Mouse (Mus musculus) limb, embryonic 13.5 days (tissue): ENCODE data around the gene Mmp11. TPM values are rescaled to one million over a fixed set of nuclear protein-coding genes. Genes with fewer than 3 reads are reported as not detected.

Source experiments
- ATAC-seq: fragments of 200-750 bp; cut with Nextera tagmentation; 2 replicates; pipeline ENCODE4 v1.8.0; 2017; ENCODE audit warnings: low read depth, moderate number of reproducible peaks, moderate TSS enrichment; ENCODE audit not compliant: low FRiP score
- H3K27ac ChIP-seq: fragments of 300-500 bp; sonication (generic); 2 replicates; pipeline ENCODE4 v1.5.1; 2015; ENCODE audit warnings: inconsistent platforms, mild to moderate bottlenecking, moderate library complexity
- H3K27me3 ChIP-seq: fragments of 300-500 bp; sonication (generic); 2 replicates; pipeline ENCODE4 v1.6.1; 2015; ENCODE audit warnings: mild to moderate bottlenecking, inconsistent platforms
- H3K36me3 ChIP-seq: fragments of 300-500 bp; sonication (generic); 2 replicates; pipeline ENCODE4 v1.6.1; 2015; ENCODE audit warnings: inconsistent platforms, mild to moderate bottlenecking, moderate library complexity
- H3K4me1 ChIP-seq: fragments of 300-500 bp; sonication (generic); 2 replicates; pipeline ENCODE4 v1.6.1; 2015; ENCODE audit warnings: inconsistent platforms
- H3K4me2 ChIP-seq: fragments of 300-500 bp; sonication (generic); replicated peaks from 2 replicates; pipeline ENCODE4 v1.6.1; 2015; ENCODE audit warnings: inconsistent platforms, mild to moderate bottlenecking, moderate library complexity
- H3K4me3 ChIP-seq: fragments of 300-500 bp; sonication (generic); 2 replicates; pipeline ENCODE4 v1.5.1; 2015; ENCODE audit warnings: moderate library complexity, mild to moderate bottlenecking, inconsistent platforms
- H3K9ac ChIP-seq: fragments of 300-500 bp; sonication (generic); 2 replicates; pipeline ENCODE4 v1.6.1; 2015; ENCODE audit warnings: mild to moderate bottlenecking, inconsistent platforms
- H3K9me3 ChIP-seq: fragments of 300-500 bp; sonication (generic); 2 replicates; pipeline ENCODE4 v1.6.1; 2016; ENCODE audit warnings: inconsistent platforms
- WGBS: fragments of 180-500 bp; shearing (Covaris S2); methylation state at CpG from one replicate; pipeline ENCODE4 v1.1.7; 2015; 5-methylcytosine and 5-hydroxymethylcytosine counted together
- polyA plus RNA-seq: library from polyadenylated mRNA; unstranded; fragments of >200 nt; fragmentation: Nextera tagmentation; extraction: Ambion mirVana; gene quantifications from 2 replicates; pipeline ENCODE4 v1.2.1, GENCODE M21; 2015

Mmp11 gene
- polyA plus RNA-seq, 1 experiment from 2014 or later, result 194 TPM

DNA sequence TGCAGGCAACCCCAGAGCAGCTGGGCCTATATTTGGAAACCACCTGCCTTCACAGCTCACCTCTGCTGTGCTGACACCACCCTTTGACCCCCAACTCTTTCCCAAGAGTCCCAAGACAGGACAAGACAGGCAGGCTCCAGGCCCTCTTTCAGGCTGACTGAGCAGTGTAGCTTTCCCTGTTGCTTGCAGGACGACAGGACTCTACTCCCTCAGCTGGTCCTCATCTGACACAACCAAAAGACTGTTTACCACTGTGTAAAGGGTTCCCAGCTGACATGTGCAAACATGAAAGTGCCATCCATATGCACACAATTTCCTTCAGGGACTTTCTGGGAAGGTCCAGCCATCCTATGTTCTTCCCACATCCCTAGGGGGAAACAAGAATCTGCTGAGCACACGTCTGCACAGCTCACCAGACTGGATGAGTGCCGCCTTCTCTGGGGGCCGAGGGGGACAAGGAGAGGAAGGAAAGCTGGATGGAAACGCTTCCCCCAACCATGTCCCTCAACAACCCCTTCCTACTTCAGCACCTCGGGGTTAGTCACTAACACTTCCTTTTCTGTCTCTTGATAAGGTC, 23.2 kb downstream of the Mmp11 start:
- no peak for ATAC-seq
- Histone ChIP-seq H3K27me3 (no peaks in the 10 kb centered on the region), H3K27ac (no peak overlapping the region), H3K36me3 (peaks cover 81% of the 10 kb centered on the region), H3K9ac (no peak overlapping the region; the same call in 1 of the 2 replicates), H3K4me2 (no peak overlapping the region), H3K4me3 (no peak overlapping the region), H3K9me3 (no peaks in the 10 kb centered on the region), H3K4me1 (peaks cover 25% of the 10 kb centered on the region)
- 70% methylated on average over 6 of the region's 6 CpGs for WGBS

DNA sequence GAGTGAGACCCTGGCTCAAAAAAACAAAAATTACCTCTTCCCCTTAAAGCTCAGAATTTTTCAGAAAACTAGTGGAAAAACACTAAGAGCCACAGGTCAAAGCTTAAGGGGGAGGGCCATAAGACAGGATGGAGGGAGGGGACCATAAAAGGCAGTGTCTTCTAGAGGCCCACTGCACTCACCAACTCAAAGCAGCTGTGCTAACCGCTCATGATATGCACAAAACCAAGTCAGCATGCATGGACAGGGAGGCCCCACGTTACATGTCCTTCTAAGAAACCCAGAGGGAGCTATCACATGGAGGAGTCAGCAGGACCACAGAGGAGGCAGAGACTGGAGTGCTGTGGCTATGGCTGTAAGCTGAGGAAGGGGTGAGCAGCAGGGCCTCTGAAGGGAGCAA, 25.6 kb downstream of the Mmp11 start:
- Histone ChIP-seq H3K27me3 (no peaks in the 10 kb centered on the region), H3K4me3 (no peak overlapping the region), H3K9me3 (no peaks in the 10 kb centered on the region), H3K27ac (no peak overlapping the region), H3K36me3 (peaks cover 88% of the 10 kb centered on the region), H3K4me1 (0 out of 2 replicates have a peak, but pooled peaks cover 3% of the 10 kb centered on the region), H3K4me2 (no peak overlapping the region), H3K9ac (no peak overlapping the region)
- ATAC-seq, result no peak
- WGBS, result 73% methylated on average over 2 of the region's 2 CpGs

DNA sequence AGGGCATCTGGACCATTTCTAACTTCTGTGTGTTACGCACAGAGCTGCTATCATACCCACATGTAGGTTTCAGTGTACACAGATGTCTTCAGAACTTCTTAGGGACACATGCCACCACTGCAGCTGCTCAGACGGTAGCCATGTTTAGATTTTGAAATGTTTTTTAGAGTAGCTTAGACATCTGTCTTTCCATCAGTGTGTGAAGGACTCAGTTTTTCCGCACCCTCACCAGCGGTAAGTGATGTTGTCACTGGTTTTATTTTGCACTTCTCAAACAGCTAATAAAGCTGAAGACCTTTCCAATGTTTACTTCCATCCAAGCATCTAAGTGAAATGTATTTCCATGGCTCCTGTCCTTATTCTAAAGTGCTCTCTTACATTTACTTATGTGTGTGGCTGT, 29.4 kb downstream of the Mmp11 start:
- H3K4me3 ChIP-seq, result no peak overlapping the region
- H3K4me2 ChIP-seq, result no peak overlapping the region
- no peaks in the 10 kb centered on the region for H3K27me3 ChIP-seq
- no peak overlapping the region for H3K27ac ChIP-seq
- H3K9ac ChIP-seq, result no peak overlapping the region
- no peak for ATAC-seq
- H3K36me3 ChIP-seq, result peaks cover 94% of the 10 kb centered on the region
- no peaks in the 10 kb centered on the region for H3K9me3 ChIP-seq
- 93% methylated on average over 4 of the region's 4 CpGs for WGBS
- no peaks in the 10 kb centered on the region for H3K4me1 ChIP-seq

DNA sequence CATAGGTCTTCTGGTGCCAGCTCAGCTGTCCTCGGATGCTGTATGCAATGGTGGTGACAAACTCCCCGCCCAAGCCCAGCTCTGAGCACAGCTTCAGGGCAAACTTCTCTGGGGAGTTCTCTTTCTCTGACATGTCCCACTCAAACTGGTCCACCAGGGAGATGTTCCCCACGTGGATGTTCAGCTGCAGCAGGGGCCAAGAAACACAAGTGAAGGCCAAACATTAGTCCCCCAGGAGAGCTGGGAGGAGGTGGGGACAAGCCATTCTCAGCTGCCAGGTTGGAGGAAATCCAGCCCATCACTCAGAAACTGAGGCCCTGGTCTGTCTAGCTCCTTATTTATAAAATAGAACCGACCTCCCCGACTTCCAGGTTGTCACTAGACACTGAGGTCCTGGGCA, 31.9 kb downstream of the Mmp11 start:
- Histone ChIP-seq H3K27me3 (no peaks in the 10 kb centered on the region), H3K27ac (no peak overlapping the region), H3K4me2 (no peak overlapping the region), H3K9ac (no peak overlapping the region), H3K36me3 (peaks cover 92% of the 10 kb centered on the region), H3K4me1 (no peaks in the 10 kb centered on the region), H3K4me3 (no peak overlapping the region), H3K9me3 (no peaks in the 10 kb centered on the region)
- no peak for ATAC-seq
- 92% methylated on average over 5 of the region's 5 CpGs for WGBS

DNA sequence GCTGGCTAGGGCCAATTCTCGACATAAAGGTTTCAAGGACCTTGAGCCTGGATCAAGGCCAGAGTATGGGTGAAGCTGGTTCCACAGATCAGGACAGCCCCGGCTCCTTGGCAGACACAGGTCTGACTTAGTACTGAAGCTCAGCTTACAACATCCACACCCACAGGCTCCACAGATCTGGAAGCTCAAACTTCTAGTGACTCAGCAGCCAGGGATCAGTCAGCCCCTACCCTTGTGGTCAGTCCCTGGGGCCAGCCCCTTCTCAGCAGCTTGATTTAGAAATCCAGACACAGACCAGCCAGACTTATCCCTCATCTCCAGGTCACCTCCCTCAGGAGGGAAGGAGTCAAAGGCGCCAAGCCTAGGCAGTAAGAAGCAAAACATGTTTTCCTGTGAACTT, 37.5 kb downstream of the Mmp11 start:
- peaks cover 95% of the 10 kb centered on the region for H3K36me3 ChIP-seq
- H3K27me3 ChIP-seq, result no peaks in the 10 kb centered on the region
- WGBS, result 77% methylated on average over 3 of the region's 3 CpGs
- no peak overlapping the region for H3K27ac ChIP-seq
- H3K4me2 ChIP-seq, result no peak overlapping the region
- no peak for ATAC-seq
- H3K4me3 ChIP-seq, result no peak overlapping the region
- H3K9me3 ChIP-seq, result no peaks in the 10 kb centered on the region
- peaks cover 3% of the 10 kb centered on the region for H3K4me1 ChIP-seq
- no peak overlapping the region for H3K9ac ChIP-seq

DNA sequence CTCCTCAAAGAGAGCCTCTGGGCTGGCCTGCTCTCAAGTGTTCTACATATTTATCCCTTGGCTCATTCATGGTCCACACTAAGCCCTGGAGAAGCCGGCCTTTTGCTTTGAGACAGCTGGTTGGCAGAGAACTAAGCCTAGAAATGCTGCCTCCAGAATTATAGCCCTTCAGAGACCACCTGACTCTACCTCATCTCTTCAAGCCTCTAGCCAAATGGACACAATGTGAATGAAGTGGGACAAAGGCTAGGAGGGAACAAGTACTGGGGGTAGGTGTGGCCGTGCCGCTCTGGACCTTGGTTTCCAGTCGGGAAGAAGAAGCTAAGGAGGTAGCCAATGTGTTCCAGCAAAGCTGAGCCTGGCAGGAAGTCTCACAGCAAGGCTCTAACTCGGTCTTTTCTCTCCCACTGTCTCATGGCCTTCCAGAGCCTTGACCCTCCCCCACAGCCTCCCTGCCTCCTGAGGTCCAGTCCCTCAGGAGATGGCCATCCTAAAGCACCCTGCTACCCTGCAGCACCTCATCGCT, 38.2 kb downstream of the Mmp11 start:
- no peak for ATAC-seq
- no peaks in the 10 kb centered on the region for H3K27me3 ChIP-seq
- no peak overlapping the region for H3K4me2 ChIP-seq
- 74% methylated on average over 6 of the region's 6 CpGs for WGBS
- H3K4me1 ChIP-seq, result peaks cover 9% of the 10 kb centered on the region
- H3K36me3 ChIP-seq, result peaks cover 88% of the 10 kb centered on the region
- H3K27ac ChIP-seq, result no peak overlapping the region
- no peak overlapping the region for H3K9ac ChIP-seq
- H3K4me3 ChIP-seq, result no peak overlapping the region
- no peaks in the 10 kb centered on the region for H3K9me3 ChIP-seq

DNA sequence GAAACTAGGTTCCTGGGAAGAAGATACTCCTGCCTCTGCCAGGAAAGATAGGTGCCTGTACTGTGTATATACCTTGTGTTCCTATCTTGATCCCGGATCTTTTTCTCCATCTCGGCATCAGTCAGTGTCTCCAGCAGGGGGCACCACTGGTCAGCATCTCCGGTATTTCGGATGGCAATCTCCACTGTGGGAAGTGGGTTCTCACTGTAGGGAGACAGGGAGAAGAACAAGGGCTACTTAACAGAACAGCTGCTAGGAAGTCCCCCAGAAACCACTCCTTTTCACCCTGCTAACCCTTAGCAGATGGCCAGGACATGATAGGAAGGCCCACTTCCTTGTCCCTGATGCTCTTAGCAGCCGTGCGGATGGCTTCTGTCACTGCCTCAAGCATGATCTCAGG, 38.9 kb downstream of the Mmp11 start:
- no peak for ATAC-seq
- H3K4me1 ChIP-seq, result peaks cover 9% of the 10 kb centered on the region
- H3K9me3 ChIP-seq, result no peaks in the 10 kb centered on the region
- no peak overlapping the region for H3K27ac ChIP-seq
- peaks cover 81% of the 10 kb centered on the region for H3K36me3 ChIP-seq
- no peak overlapping the region for H3K4me3 ChIP-seq
- H3K4me2 ChIP-seq, result no peak overlapping the region
- H3K9ac ChIP-seq, result no peak overlapping the region
- 43% methylated on average over 6 of the region's 6 CpGs for WGBS
- no peaks in the 10 kb centered on the region for H3K27me3 ChIP-seq

DNA sequence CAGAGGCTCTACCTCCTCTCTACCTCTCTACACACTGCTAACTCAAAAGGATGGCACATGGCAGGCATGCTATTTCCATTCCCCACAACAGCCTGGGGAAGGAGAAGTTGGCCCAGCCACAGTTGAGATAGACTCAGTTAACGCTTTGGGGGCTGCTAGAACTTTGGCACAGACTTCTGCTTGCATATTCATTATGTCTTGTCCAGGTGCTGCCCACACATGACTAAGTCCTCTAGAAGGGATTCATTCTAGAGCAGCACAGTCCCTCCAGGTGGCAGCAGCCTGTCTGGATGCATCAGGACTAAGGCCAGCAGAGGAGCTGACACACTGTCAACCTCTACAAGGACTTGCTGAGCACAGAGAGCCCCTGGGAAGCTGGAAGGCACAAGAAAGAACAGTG, 40.1 kb downstream of the Mmp11 start:
- Histone ChIP-seq H3K9me3 (no peaks in the 10 kb centered on the region), H3K36me3 (peaks cover 69% of the 10 kb centered on the region), H3K27ac (no peak overlapping the region), H3K4me1 (peaks cover 9% of the 10 kb centered on the region), H3K27me3 (no peaks in the 10 kb centered on the region), H3K4me2 (no peak overlapping the region), H3K4me3 (no peak overlapping the region), H3K9ac (no peak overlapping the region)
- 90% methylated on average over 1 of the region's 1 CpGs for WGBS
- no peak for ATAC-seq

DNA sequence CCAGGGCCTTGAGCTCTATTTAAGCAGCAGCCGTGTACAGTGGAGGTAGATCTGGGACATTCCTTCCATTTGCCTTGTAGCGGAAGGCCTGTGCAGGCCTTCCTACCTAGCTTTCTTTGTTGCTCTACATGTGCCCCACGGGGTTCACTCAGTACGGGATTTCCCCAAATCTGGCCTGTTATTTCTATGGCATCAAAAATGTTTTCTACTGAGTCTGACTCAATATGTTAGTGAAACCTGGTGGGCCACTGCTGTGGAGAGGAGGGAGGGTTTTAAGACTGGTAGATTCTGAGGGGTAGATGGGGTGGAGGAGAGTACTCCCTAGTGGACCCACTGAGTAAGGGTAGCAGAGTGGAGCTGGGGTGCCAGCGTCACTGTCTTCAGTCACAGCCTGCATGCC, 40.6 kb downstream of the Mmp11 start:
- Histone ChIP-seq H3K36me3 (peaks cover 64% of the 10 kb centered on the region), H3K27ac (no peak overlapping the region)

DNA sequence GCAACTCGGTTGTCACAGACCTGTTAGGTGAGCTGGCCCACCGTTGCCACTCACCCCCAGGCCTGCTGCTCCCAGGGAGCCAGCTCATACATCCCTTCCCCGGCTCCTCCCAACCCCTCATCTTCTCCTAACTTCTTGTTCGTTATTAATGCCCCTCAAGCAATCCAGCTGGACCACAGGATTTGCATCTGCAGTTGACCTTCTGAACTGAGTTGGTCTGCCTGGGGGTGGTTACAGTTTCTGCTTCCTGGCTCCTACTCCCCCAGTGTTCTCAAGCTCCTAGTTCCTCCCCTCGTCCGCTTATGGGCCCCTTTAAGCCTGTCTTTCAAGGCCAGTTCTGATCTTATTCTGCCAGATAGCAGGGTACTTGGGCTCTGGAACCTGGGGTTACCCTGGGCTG, 41.7 kb downstream of the Mmp11 start:
- Histone ChIP-seq H3K4me2 (0 out of 2 replicates have a peak overlapping the region, but pooled peaks have one; percentile 92), H3K36me3 (peaks cover 54% of the 10 kb centered on the region), H3K27me3 (no peaks in the 10 kb centered on the region), H3K27ac (no peak overlapping the region), H3K4me1 (peaks cover 9% of the 10 kb centered on the region), H3K9ac (0 out of 2 replicates have a peak overlapping the region, but pooled peaks have one; percentile 9), H3K9me3 (no peaks in the 10 kb centered on the region), H3K4me3 (no peak overlapping the region)
- no peak for ATAC-seq
- WGBS, result 61% methylated on average over 6 of the region's 6 CpGs

More for the DNA sequence above, 40.6 kb downstream of the Mmp11 start:
- no peak overlapping the region for H3K4me2 ChIP-seq
- no peak overlapping the region for H3K9ac ChIP-seq
- H3K4me1 ChIP-seq, result peaks cover 9% of the 10 kb centered on the region
- no peak for ATAC-seq
- H3K27me3 ChIP-seq, result no peaks in the 10 kb centered on the region
- no peak overlapping the region for H3K4me3 ChIP-seq
- no peaks in the 10 kb centered on the region for H3K9me3 ChIP-seq
- WGBS, result 93% methylated on average over 5 of the region's 5 CpGs

DNA sequence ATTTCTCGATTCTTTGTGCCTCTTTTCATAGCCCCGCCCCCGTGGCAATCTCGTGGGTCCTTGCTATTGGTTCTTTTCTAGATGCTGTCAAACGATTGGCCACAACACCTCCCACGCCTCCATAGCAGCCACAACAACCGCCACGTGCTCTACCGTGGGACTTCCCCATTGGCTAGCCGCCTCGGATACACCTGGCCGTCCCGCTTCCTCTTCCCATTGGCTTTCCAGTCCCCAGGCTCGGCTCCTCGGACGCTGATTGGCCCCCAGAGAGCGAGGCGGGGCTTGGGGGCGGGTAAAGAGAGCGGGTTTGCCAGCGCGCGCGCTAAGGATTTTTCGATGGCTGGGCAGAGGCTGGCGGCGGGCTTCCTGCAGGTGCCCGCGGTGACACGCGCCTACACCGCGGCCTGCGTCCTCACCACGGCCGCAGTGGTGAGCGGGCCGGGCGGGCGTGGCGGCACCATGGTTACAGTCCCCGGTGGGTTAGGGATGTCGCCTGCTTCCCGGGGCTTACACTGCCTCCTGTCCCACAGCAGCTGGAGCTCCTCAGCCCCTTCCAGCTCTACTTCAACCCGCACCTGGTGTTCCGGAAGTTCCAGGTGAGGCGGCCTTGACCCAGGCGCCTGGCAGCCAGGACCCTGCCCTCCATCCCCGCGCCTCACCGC, 43.1 kb downstream of the Mmp11 start, which contains the start of gene Derl3:
Gene Derl3, plus strand, starts transcription at position 325 of the 662 bp plus-strand sequence.
- H3K4me2 ChIP-seq, result peak within 1 kb of the TSS; percentile 92
- H3K4me3 ChIP-seq, result peak within 1 kb of the TSS; percentile 50
- peaks cover 40% of the 10 kb centered on the region for H3K36me3 ChIP-seq
- H3K9ac ChIP-seq, result peak within 1 kb of the TSS; percentile 63
- no peaks in the 10 kb centered on the region for H3K27me3 ChIP-seq
- no peaks in the 10 kb centered on the region for H3K9me3 ChIP-seq
- 1% methylated on average over 51 of the region's 51 CpGs for WGBS
- no peak within 1 kb of the TSS for H3K27ac ChIP-seq
- peaks cover 13% of the 10 kb centered on the region for H3K4me1 ChIP-seq
- peak; percentile 100 for ATAC-seq

DNA sequence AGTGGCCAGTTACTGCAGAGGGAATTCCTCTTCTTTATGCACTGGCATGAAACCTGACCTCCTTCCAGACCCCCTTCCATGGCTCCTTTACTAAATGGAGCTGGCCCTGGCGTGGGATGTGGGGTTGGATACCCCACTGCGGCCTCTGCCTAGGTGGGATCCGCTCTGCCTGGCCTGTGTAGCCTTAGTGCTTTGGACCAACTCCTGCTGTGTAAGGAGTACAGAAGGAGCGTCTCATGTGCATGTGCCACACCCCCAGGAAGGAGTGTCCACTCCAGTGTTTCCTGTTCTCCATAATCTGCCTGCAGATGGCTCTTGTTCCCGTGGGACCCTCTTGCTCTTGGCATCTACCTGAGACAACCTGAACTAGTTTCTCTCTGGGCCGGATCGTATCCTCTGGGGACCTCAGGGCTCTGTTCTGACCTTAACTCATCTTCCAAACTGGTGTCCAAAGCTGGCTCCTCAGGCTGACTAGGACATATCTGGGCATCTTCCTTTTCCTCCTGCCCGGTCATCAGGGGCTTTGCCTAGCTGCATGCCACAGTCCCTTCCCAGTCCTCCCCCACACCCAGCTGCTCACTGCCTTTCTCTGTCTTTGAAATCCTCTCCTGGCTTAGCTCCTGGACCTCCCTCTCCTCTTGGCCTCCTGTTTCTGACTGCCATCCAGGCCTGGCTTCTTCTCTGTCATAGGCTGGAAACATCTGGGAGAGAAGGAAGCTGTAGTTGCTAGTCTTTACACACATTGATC, 46.7 kb downstream of the Mmp11 start:
- 48% methylated on average over 8 of the region's 8 CpGs for WGBS
- H3K9ac ChIP-seq, result no peak overlapping the region
- peaks cover 6% of the 10 kb centered on the region for H3K36me3 ChIP-seq
- no peak overlapping the region for H3K4me3 ChIP-seq
- H3K27ac ChIP-seq, result no peak overlapping the region
- no peak overlapping the region for H3K4me2 ChIP-seq
- H3K4me1 ChIP-seq, result peaks cover 13% of the 10 kb centered on the region
- no peaks in the 10 kb centered on the region for H3K9me3 ChIP-seq
- H3K27me3 ChIP-seq, result no peaks in the 10 kb centered on the region
- ATAC-seq, result no peak
